In genomic region chr12:100176469-100177056, GRCm38 (mm10) we compare ENCODE assay signal across 15 mouse cellular contexts. TPM values are rescaled to one million over a fixed set of nuclear protein-coding genes. Genes with fewer than 3 reads are reported as not detected.
A peak's percentile ranks its signal among the peaks of the same experiment; 100 is the strongest.
DNase-seq lines count a peak whose midpoint lies in the region; ATAC-seq lines count a peak whose summit lies in the region.
"Had no signal": no experiment of that assay in that cellular context is flagged by ENCODE, and none has a peak within 500 bp of the region (broad histone marks: within the 10 kb centered on the region; RNA-seq: fewer than 3 reads in every experiment).

No protein-coding gene starts in this region.

- H3K36me3 ChIP-seq in neural tube, embryonic 11.5 days (ENCODE audit: control insufficient read depth, insufficient read depth, low read length) = no peaks in the 10 kb centered on the region
- no peaks in the 10 kb centered on the region for H3K36me3 ChIP-seq in forebrain, embryonic 16.5 days (ENCODE audit: control insufficient read depth, insufficient read depth)
- no peaks in the 10 kb centered on the region for H3K36me3 ChIP-seq in limb, embryonic 12.5 days
- H3K36me3 ChIP-seq: heart, embryonic 12.5 days; lung, embryonic 15.5 days had no signal

- H3K27me3 ChIP-seq in neural tube, embryonic 11.5 days (ENCODE audit: control insufficient read depth, insufficient read depth, low read length) = no peaks in the 10 kb centered on the region
- H3K27me3 ChIP-seq in forebrain, embryonic 16.5 days (replicated peaks; ENCODE audit: control insufficient read depth, insufficient read depth, low read length) = no peaks in the 10 kb centered on the region
- H3K27me3 ChIP-seq in limb, embryonic 12.5 days = no peaks in the 10 kb centered on the region
- H3K27me3 ChIP-seq: heart, embryonic 12.5 days; lung, embryonic 15.5 days; megakaryocyte, embryonic 14.5 days had no signal

- H3K9me3 ChIP-seq in neural tube, embryonic 11.5 days (ENCODE audit: control insufficient read depth, low read length) = no peaks in the 10 kb centered on the region
- no peaks in the 10 kb centered on the region for H3K9me3 ChIP-seq in forebrain, embryonic 16.5 days (ENCODE audit: control insufficient read depth, low read length)
- H3K9me3 ChIP-seq in limb, embryonic 12.5 days = no peaks in the 10 kb centered on the region
- H3K9me3 ChIP-seq: heart, embryonic 12.5 days; lung, embryonic 15.5 days; megakaryocyte, embryonic 14.5 days had no signal

- no peak overlapping the region for H3K9ac ChIP-seq in neural tube, embryonic 11.5 days (ENCODE audit: low read length)
- H3K9ac ChIP-seq in forebrain, embryonic 16.5 days (replicated peaks; ENCODE audit: low read depth, low read length) = no peak overlapping the region
- H3K9ac ChIP-seq in limb, embryonic 12.5 days (replicated peaks) = no peak overlapping the region
- H3K9ac ChIP-seq: heart, embryonic 12.5 days; lung, embryonic 15.5 days had no signal

- no peak overlapping the region for H3K27ac ChIP-seq in neural tube, embryonic 11.5 days (ENCODE audit: low read depth, low read length)
- no peak overlapping the region for H3K27ac ChIP-seq in forebrain, embryonic 16.5 days (ENCODE audit: low read length)
- peak overlapping the region; percentile 31 for H3K27ac ChIP-seq in limb, embryonic 12.5 days
- H3K27ac ChIP-seq: lung, embryonic 15.5 days had no signal

- DNase-seq in neural tube, embryonic 11.5 days (ENCODE audit: low spot score) = peak; percentile 40
- no peak for DNase-seq in neural tube, embryonic 10.5 days (ENCODE audit: extremely low spot score, low spot score)
- DNase-seq in retina, postnatal 1 day = peak; percentile 83
- no peak for DNase-seq in left cerebral cortex, adult 8-10 months (ENCODE audit: low spot score in 2 of 2)
- DNase-seq in spleen, postnatal 14 days (ENCODE audit: low spot score in 2 of 2) = no peak
- DNase-seq in right cerebral cortex, postnatal 14 days = no peak
- DNase-seq: cerebellum, postnatal 36 days; gastrocnemius, postnatal 25 days; liver had no signal

- H3K4me1 ChIP-seq in neural tube, embryonic 11.5 days (ENCODE audit: control insufficient read depth, insufficient read depth, low read length) = peaks cover 9% of the 10 kb centered on the region
- H3K4me1 ChIP-seq in forebrain, embryonic 16.5 days (replicated peaks; ENCODE audit: control insufficient read depth, insufficient read depth, low read length) = no peaks in the 10 kb centered on the region
- H3K4me1 ChIP-seq in limb, embryonic 12.5 days (replicated peaks) = peaks cover 31% of the 10 kb centered on the region
- H3K4me1 ChIP-seq: heart, embryonic 12.5 days; lung, embryonic 15.5 days had no signal

- 0 out of 2 replicates have a peak, but pooled peaks have one; percentile 45 for ATAC-seq in neural tube, embryonic 11.5 days (ENCODE audit: insufficient read depth, low FRiP score, low TSS enrichment)
- peak; percentile 61 for ATAC-seq in forebrain, embryonic 16.5 days
- ATAC-seq in limb, embryonic 12.5 days (ENCODE audit: insufficient number of reproducible peaks, insufficient read depth, low FRiP score, low TSS enrichment, low read depth) = peak; percentile 57; the same call in 1 of the 2 replicates
- ATAC-seq: CD4-positive, CD25-positive, alpha-beta regulatory T cell, adult 4 months had no signal

- no peak overlapping the region for H3K4me3 ChIP-seq in neural tube, embryonic 11.5 days (ENCODE audit: low read depth, low read length)
- no peak overlapping the region for H3K4me3 ChIP-seq in forebrain, embryonic 16.5 days (replicated peaks; ENCODE audit: low read length)
- H3K4me3 ChIP-seq in limb, embryonic 12.5 days (replicated peaks) = no peak overlapping the region
- H3K4me3 ChIP-seq: heart, embryonic 12.5 days; lung, embryonic 15.5 days; megakaryocyte, embryonic 14.5 days had no signal

- 35% methylated on average over 11 of the region's 11 CpGs for WGBS in neural tube, embryonic 11.5 days
- 18% methylated on average over 11 of the region's 11 CpGs for WGBS in forebrain, embryonic 16.5 days
- 20% methylated on average over 11 of the region's 11 CpGs for WGBS in limb, embryonic 12.5 days

- H3K4me2 ChIP-seq in neural tube, embryonic 11.5 days (ENCODE audit: low read depth) = no peak overlapping the region
- H3K4me2 ChIP-seq in forebrain, embryonic 16.5 days (ENCODE audit: low read length) = no peak overlapping the region
- H3K4me2 ChIP-seq in limb, embryonic 12.5 days = no peak overlapping the region
- H3K4me2 ChIP-seq: heart, embryonic 12.5 days; lung, embryonic 15.5 days had no signal

RNA-seq across cellular contexts. Expression of gene Nrde2, which starts 17.1 kb away (rescaled TPM):
- 11.9 and 13.6 TPM in 2 replicates for polyA plus RNA-seq in neural tube, embryonic 11.5 days (2014; fragmentation: Nextera tagmentation; extraction: Ambion mirVana)
- polyA plus RNA-seq in forebrain, embryonic 16.5 days (2015; fragmentation: Nextera tagmentation; extraction: Ambion mirVana) = 15.7 and 16.8 TPM in 2 replicates
- 17.9 and 19.8 TPM in 2 replicates for polyA plus RNA-seq in limb, embryonic 12.5 days (2016; fragmentation: Nextera tagmentation; extraction: Ambion mirVana)
- total RNA-seq in left cerebral cortex, adult 8-10 months (2022) = 10 to 100 TPM; 18.0 to 21.0 (median 19.7) TPM

RNA-seq across cellular contexts. Expression of gene Calm1, which starts 22.7 kb away (rescaled TPM):
- polyA plus RNA-seq in neural tube, embryonic 11.5 days (2014; fragmentation: Nextera tagmentation; extraction: Ambion mirVana) = 1,303 and 1,315 TPM in 2 replicates
- polyA plus RNA-seq in forebrain, embryonic 16.5 days (2015; fragmentation: Nextera tagmentation; extraction: Ambion mirVana) = 2,124 and 2,140 TPM in 2 replicates
- 1,129 and 1,141 TPM in 2 replicates for polyA plus RNA-seq in limb, embryonic 12.5 days (2016; fragmentation: Nextera tagmentation; extraction: Ambion mirVana)
- 1,000 to 10,000 TPM; 2,052 to 2,216 (median 2,103) TPM for total RNA-seq in left cerebral cortex, adult 8-10 months (2022)

Comparison
In these comparisons a context has a peak if more than half of its experiments do, and no peak if none do; other contexts are left out.
1. DNase-seq: peak in neural tube, embryonic 11.5 days (single experiment) and retina, postnatal 1 day (single experiment); none in neural tube, embryonic 10.5 days (single experiment), left cerebral cortex, adult 8-10 months (0 of 2), spleen, postnatal 14 days (0 of 2) and right cerebral cortex, postnatal 14 days (single experiment).
2. Peak in every context shown above with its lines, with median percentiles within 50 percentile points of each other: ATAC-seq.